Mouse (Mus musculus): Measurements from ENCODE around the gene Sh3kbp1. TPM values are rescaled to one million over a fixed set of nuclear protein-coding genes. Genes with fewer than 3 reads are reported as not detected.

Sh3kbp1 gene
- polyA plus RNA-seq, 1 experiment from 2014 or later, result 22.0 TPM

DNA sequence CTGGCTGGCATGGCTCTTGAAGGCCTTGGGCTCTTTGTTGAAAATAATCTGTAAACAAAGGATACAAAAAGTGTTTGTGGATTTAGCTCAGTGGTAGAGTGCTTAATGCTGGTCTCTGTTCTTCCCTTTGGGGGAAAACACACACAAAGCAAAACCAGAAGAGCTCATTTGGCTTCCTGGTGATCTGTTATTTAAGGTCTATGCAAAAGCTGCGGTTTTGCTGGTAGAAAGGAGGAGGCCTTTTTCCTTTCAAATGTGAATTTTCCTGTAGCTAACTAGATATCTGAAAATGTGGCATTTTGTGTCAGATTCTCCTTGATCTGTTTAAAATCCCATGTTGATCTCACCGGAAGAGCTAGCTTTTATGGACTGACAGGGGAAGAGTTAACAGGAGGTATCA, 141.9 kb downstream of the Sh3kbp1 start:
- H3K27me3 ChIP-seq (ENCODE audit: low read depth, poor library complexity, severe bottlenecking), result peaks cover 99% of the 10 kb centered on the region

DNA sequence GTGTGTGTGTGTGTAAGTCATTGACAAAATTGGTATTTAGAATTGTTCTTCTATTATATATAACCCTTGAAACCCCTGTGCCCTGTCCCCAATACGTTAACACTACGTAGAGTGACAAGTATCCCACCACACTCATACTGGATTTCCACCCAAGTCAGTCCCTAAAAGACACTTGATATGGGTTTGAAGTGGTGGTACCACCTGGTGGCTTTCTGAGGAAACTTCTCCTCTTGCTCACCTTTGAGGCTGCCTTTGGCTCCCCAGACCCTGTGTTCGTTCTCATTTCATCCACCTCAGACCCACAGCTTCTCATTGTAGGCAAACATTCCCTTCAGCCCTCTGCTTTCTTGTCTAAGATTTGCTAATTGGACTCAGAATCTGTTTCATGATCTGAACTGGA, 142.7 kb downstream of the Sh3kbp1 start:
- no peak for DNase-seq (ENCODE audit: low spot score)
- Histone ChIP-seq H3K36me3 (no peaks in the 10 kb centered on the region), H3K4me3 (no peak overlapping the region), H3K27ac (no peak overlapping the region), H3K27me3 (ENCODE audit: low read depth, poor library complexity, severe bottlenecking) (peaks cover 99% of the 10 kb centered on the region), H3K4me1 (no peaks in the 10 kb centered on the region), H3K9me3 (replicated peaks) (no peaks in the 10 kb centered on the region)
- 92% methylated on average over 3 of the region's 3 CpGs for WGBS

More for the DNA sequence above, 141.9 kb downstream of the Sh3kbp1 start:
- H3K4me1 ChIP-seq, result no peaks in the 10 kb centered on the region
- no peak overlapping the region for H3K4me3 ChIP-seq
- H3K36me3 ChIP-seq, result no peaks in the 10 kb centered on the region
- 66% methylated on average over 2 of the region's 2 CpGs for WGBS
- DNase-seq (ENCODE audit: low spot score), result no peak
- no peaks in the 10 kb centered on the region for H3K9me3 ChIP-seq (replicated peaks)
- no peak overlapping the region for H3K27ac ChIP-seq

DNA sequence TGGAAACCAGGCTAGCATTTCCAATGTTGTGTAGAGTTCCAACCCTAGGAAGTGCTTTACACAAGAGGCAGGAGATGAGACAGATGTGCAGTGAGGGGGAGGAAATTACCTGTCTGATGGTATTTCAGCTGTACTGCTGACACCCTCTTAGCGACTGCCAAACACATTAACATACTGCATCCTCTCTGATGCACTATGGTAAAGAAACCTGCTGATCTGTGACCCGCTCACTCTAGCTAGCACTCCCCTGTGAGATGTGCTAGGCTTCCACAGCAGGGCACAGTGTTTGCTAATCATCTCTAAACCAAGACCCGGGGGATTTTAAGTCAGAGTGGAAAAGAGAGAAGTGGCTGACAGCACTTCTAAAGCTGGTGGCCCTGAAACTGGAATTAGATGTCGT, 145.1 kb downstream of the Sh3kbp1 start:
- Histone ChIP-seq H3K4me1 (no peaks in the 10 kb centered on the region), H3K4me3 (no peak overlapping the region), H3K27me3 (ENCODE audit: low read depth, poor library complexity, severe bottlenecking) (peaks cover 91% of the 10 kb centered on the region), H3K9me3 (replicated peaks) (no peaks in the 10 kb centered on the region), H3K27ac (no peak overlapping the region), H3K36me3 (no peaks in the 10 kb centered on the region)
- DNase-seq (ENCODE audit: low spot score), result no peak
- WGBS, result 66% methylated on average over 4 of the region's 4 CpGs

DNA sequence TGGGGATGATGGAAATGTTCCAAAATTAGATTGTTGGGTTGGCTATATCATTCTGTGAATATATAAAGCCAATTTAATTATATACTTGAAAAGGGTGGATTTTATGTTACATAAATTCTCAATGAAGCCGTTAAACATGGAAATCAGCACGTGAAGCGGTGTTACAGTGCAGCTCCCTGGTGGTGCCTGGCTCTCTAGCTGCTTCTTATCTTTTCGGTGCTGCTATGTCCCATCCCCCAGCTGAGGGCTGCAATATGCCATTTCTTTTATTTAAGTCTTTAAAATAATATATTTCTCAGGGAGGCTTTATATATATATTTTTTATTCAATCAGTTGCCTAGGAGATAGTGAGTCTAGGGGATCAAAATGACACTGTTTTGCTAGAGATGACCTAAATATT, 148.0 kb downstream of the Sh3kbp1 start:
- WGBS, result 86% methylated on average over 4 of the region's 4 CpGs
- H3K4me1 ChIP-seq, result no peaks in the 10 kb centered on the region
- no peak overlapping the region for H3K4me3 ChIP-seq
- H3K27me3 ChIP-seq (ENCODE audit: low read depth, poor library complexity, severe bottlenecking), result peaks cover 89% of the 10 kb centered on the region
- no peak overlapping the region for H3K27ac ChIP-seq
- no peaks in the 10 kb centered on the region for H3K36me3 ChIP-seq
- H3K9me3 ChIP-seq (replicated peaks), result no peaks in the 10 kb centered on the region
- DNase-seq (ENCODE audit: low spot score), result no peak

DNA sequence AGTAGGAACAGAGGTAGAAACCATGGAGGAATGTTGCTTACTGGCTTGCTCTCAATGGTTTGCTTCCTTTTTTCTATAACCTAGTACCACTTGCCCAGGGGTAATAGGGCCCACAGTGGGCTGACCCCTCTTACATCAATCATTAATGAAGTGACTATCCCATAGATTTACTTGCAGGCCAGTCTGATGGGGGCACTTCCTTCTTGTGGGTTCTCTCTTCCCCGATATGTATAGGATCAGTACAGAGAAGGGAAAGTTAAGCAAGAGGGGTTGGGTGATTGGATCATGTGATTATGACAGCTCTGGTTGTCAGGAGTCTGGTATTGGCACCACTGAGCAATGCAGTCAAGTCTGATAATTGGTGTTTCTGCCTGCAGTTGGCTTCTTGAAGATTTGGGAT, 151.7 kb downstream of the Sh3kbp1 start:
- peaks cover 76% of the 10 kb centered on the region for H3K27me3 ChIP-seq (ENCODE audit: low read depth, poor library complexity, severe bottlenecking)
- 89% methylated on average over 1 of the region's 1 CpGs for WGBS
- H3K9me3 ChIP-seq (replicated peaks), result no peaks in the 10 kb centered on the region
- no peak overlapping the region for H3K27ac ChIP-seq
- H3K4me3 ChIP-seq, result no peak overlapping the region
- DNase-seq (ENCODE audit: low spot score), result no peak
- no peaks in the 10 kb centered on the region for H3K36me3 ChIP-seq
- no peaks in the 10 kb centered on the region for H3K4me1 ChIP-seq

DNA sequence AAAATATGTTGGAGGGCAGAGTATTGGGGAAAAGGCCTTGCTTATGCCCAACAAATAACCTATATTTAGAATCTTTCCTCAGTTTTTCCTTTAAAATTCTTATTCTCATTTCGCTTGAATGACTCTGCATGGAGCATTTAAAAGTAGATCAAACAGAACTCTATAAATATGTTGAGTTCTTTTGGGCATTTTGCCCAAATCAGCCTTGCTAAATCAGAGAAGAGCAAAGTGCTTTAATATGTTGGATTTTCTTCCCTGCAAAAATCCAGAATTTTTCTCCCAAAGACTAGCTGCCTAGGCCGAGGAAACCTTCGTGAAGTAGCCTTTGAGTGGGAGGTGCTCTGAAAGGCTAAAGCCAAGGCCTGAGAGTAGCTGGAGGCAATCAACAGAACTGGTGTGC, 163.4 kb downstream of the Sh3kbp1 start:
- Histone ChIP-seq H3K4me3 (no peak overlapping the region), H3K4me1 (no peaks in the 10 kb centered on the region), H3K9me3 (replicated peaks) (no peaks in the 10 kb centered on the region), H3K27me3 (ENCODE audit: low read depth, poor library complexity, severe bottlenecking) (peaks cover 92% of the 10 kb centered on the region), H3K36me3 (no peaks in the 10 kb centered on the region), H3K27ac (no peak overlapping the region)
- DNase-seq (ENCODE audit: low spot score), result no peak
- 78% methylated on average over 3 of the region's 3 CpGs for WGBS

DNA sequence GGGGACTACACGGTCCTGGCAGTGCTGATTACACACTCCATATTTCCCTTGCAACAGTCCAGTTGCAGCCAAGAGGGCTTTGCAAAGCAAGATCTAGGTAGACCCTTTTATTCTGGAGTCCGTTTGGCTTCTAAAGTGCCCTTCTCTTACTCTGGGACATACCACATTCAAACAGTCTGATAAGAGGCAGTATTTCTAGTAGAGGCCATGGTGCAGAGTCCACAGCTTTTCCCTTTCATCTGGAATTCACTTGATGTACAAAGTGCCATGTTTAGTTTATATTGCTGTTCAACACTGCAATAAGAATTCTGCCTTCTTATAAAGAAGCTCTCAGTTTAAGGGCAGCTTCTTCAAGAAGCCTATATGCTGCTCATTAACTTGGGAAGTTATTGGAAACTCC, 168.5 kb downstream of the Sh3kbp1 start:
- no peaks in the 10 kb centered on the region for H3K9me3 ChIP-seq (replicated peaks)
- H3K4me3 ChIP-seq, result no peak overlapping the region
- peaks cover 92% of the 10 kb centered on the region for H3K27me3 ChIP-seq (ENCODE audit: low read depth, poor library complexity, severe bottlenecking)
- 69% methylated on average over 2 of the region's 2 CpGs for WGBS
- H3K36me3 ChIP-seq, result no peaks in the 10 kb centered on the region
- DNase-seq (ENCODE audit: low spot score), result no peak
- no peak overlapping the region for H3K27ac ChIP-seq
- H3K4me1 ChIP-seq, result no peaks in the 10 kb centered on the region

DNA sequence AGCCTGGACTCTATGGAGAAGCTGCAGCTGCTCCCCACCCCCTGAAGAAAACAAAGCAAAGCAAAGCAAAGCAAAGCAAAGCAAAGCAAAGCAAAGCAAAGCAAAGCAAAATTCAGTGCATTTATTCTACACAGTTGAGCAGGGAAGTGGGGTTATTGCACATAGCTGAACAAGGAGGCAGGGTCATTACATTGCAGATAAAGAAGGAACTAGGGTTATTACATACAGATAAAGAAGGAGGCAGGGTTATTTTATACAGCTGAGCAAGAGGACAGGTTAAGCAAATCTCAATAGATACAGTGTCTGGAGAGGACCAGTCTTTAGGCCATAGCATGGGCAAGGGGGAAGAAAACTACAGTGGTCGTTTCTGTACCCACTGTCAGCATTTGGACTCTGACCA, 177.3 kb downstream of the Sh3kbp1 start:
- DNase-seq (ENCODE audit: low spot score), result no peak
- H3K4me3 ChIP-seq, result no peak overlapping the region
- WGBS, result 87% methylated on average over 1 of the region's 1 CpGs
- H3K4me1 ChIP-seq, result no peaks in the 10 kb centered on the region
- peaks cover 80% of the 10 kb centered on the region for H3K27me3 ChIP-seq (ENCODE audit: low read depth, poor library complexity, severe bottlenecking)
- H3K36me3 ChIP-seq, result no peaks in the 10 kb centered on the region
- no peak overlapping the region for H3K27ac ChIP-seq
- H3K9me3 ChIP-seq (replicated peaks), result no peaks in the 10 kb centered on the region

DNA sequence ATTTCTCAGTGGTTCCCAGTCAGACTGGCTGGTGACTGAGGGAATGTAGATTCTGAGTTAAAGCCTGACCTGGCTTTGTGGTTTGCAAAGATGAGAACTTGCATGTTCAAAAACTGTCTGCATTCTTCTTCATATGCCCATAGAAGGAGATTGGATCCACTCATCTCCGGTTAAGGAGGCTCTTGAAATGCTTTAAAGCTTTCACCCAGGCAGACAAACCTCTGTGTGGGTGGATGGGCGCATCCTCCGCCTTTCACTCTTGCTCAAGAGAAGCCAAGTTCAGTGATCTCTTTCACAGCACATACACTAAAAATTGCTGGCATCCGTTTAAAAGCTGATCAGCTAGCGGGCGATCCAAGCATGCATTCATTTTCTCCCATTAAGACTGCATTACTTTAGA, 182.4 kb downstream of the Sh3kbp1 start:
- Histone ChIP-seq H3K27me3 (ENCODE audit: low read depth, poor library complexity, severe bottlenecking) (peaks cover 80% of the 10 kb centered on the region), H3K27ac (no peak overlapping the region), H3K36me3 (no peaks in the 10 kb centered on the region), H3K9me3 (replicated peaks) (no peaks in the 10 kb centered on the region), H3K4me3 (no peak overlapping the region), H3K4me1 (no peaks in the 10 kb centered on the region)
- no peak for DNase-seq (ENCODE audit: low spot score)
- WGBS, result 90% methylated on average over 6 of the region's 6 CpGs

DNA sequence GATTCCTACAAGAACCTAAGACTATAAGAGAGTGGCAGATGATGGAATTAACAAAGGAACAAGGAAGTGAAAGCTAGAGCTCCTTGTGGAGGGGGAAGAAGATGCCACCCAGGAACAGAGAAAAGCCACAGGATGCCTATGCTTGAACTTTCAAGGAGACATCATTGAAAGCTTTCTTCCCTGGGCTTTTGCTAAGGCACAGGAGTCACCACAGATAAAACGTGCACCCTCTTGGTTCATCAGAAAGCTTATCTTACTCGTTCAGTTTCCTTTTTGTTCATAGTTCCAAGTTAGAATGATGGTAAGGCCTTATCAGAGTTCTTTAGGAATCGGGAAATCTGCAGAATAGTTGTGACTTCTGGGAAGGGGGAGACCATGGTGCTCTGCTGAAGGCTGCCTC, 183.4 kb downstream of the Sh3kbp1 start:
- Histone ChIP-seq H3K27me3 (ENCODE audit: low read depth, poor library complexity, severe bottlenecking) (peaks cover 80% of the 10 kb centered on the region), H3K27ac (no peak overlapping the region), H3K4me1 (no peaks in the 10 kb centered on the region), H3K4me3 (no peak overlapping the region), H3K36me3 (no peaks in the 10 kb centered on the region), H3K9me3 (replicated peaks) (no peaks in the 10 kb centered on the region)
- 81% methylated on average over 3 of the region's 3 CpGs for WGBS
- no peak for DNase-seq (ENCODE audit: low spot score)

DNA sequence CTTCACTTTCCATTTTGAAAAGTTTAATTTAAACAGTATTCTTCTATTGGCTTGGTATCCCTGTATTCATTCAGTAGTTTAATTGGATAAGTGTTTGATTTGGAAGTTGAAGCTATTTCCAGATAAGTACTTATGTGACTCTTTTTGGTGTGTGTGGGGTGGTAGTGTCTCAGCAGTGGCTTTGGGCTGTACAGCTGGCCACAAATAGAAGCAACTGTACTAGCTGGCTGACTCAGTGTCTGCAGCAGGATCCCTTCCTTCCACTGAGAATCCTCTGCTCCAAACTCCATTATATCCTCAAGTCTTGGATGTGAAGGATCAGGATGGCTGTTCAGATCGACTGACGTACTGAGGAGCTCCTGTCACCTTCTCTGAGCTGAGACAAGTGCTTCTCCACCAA, 190.4 kb downstream of the Sh3kbp1 start:
- DNase-seq (ENCODE audit: low spot score), result no peak
- Histone ChIP-seq H3K36me3 (no peaks in the 10 kb centered on the region), H3K27ac (no peak overlapping the region), H3K4me1 (no peaks in the 10 kb centered on the region), H3K4me3 (no peak overlapping the region), H3K27me3 (ENCODE audit: low read depth, poor library complexity, severe bottlenecking) (peaks cover 86% of the 10 kb centered on the region), H3K9me3 (replicated peaks) (no peaks in the 10 kb centered on the region)
- WGBS, result 97% methylated on average over 2 of the region's 2 CpGs

DNA sequence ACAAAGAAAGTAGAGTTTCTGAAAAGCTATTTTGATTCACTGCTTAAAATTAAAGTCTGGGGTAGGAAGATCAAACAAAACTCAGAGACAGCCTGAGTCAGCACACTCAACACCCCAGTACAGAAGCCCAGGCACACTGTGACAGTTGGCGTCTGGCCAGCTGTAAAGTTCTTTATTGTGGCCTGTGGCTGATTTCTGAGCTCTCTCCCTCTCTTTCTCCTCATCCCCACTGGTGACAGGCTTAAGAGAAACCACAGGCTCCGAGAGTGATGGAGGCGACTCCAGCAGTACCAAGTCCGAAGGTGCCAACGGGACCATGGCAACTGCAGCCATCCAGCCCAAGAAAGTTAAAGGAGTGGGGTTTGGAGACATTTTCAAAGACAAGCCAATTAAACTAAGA, 201.1 kb downstream of the Sh3kbp1 start:
- Histone ChIP-seq H3K36me3 (no peaks in the 10 kb centered on the region), H3K4me3 (no peak overlapping the region), H3K9me3 (replicated peaks) (no peaks in the 10 kb centered on the region), H3K4me1 (no peaks in the 10 kb centered on the region), H3K27me3 (ENCODE audit: low read depth, poor library complexity, severe bottlenecking) (peaks cover 93% of the 10 kb centered on the region), H3K27ac (no peak overlapping the region)
- 74% methylated on average over 5 of the region's 5 CpGs for WGBS
- no peak for DNase-seq (ENCODE audit: low spot score)

DNA sequence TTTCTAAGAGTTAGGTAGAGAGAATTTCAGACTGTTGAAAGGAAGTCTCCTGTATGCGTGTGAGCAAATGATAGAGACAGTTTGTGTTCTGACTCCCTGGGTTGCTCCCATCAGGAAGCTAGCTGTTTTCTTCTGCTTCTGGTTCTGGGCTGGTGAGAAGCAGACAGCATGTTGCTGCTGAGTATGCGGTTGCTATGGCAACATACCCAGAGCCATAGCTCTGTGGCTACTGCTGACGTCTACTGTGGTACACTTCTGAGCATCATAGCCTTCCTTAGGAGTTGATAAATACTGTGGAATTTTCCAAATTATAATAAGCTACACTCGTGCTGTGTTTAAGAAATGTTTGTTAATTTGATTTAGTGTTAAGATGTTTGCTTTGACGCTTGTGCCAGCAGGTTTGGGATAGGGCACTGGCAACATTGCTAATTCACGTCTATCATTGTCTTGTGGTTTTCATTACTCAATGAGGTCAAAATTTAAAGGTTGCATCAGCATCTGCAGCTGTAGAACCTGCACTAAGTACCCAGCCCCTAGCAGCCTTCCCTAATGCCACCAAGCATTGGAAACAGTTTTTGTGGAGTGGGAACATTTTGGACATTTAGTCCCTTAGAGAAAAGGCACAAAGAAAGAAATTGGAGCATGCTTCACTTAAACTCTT, 202.2 kb downstream of the Sh3kbp1 start:
- Histone ChIP-seq H3K36me3 (no peaks in the 10 kb centered on the region), H3K4me3 (no peak overlapping the region), H3K27me3 (ENCODE audit: low read depth, poor library complexity, severe bottlenecking) (peaks cover 93% of the 10 kb centered on the region), H3K4me1 (no peaks in the 10 kb centered on the region), H3K9me3 (replicated peaks) (no peaks in the 10 kb centered on the region), H3K27ac (no peak overlapping the region)
- DNase-seq (ENCODE audit: low spot score), result no peak
- whole genome bisulfite sequencing, result 68% methylated on average over 6 of the region's 6 CpGs

DNA sequence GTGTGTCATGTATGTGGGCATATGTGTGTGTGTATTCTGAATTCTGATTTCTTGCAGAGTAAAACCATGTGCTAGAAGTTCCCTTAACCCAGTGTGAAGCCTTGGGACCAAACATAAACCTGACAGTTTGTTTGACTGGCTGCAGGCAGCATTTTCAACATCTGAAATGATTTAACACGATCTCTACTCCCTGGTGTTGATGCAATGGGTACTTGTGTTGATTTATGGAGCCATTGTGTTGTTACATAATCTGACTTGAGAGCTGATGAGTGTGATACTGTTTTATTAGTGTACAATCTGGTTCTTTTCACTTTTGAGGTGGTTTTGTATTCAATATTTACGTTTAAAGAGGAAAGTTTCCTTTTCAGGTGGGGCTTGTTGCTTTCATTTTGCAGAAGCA, 204.1 kb downstream of the Sh3kbp1 start:
- peaks cover 97% of the 10 kb centered on the region for H3K27me3 ChIP-seq (ENCODE audit: low read depth, poor library complexity, severe bottlenecking)
- DNase-seq (ENCODE audit: low spot score), result no peak
- H3K9me3 ChIP-seq (replicated peaks), result no peaks in the 10 kb centered on the region
- no peaks in the 10 kb centered on the region for H3K36me3 ChIP-seq
- WGBS, result 46% methylated on average over 2 of the region's 2 CpGs
- no peak overlapping the region for H3K4me3 ChIP-seq
- no peaks in the 10 kb centered on the region for H3K4me1 ChIP-seq
- H3K27ac ChIP-seq, result no peak overlapping the region

All from limb, embryonic 10.5 days (tissue).